In genomic region chr12:102340471-102340870, GRCm38 (mm10) we compare ENCODE assay signal across 20 mouse cellular contexts.
"Had no signal": no experiment of that assay in that cellular context is flagged by ENCODE, and none has a peak within 500 bp of the region (broad histone marks: within the 10 kb centered on the region; RNA-seq: fewer than 3 reads in every experiment).

No protein-coding gene starts in this region.

- H3K9ac ChIP-seq: liver, embryonic 14.5 days; lung, embryonic 15.5 days; midbrain, embryonic 12.5 days had no signal

- DNase-seq: kidney, adult 2 months; kidney, postnatal 25 days; layer of hippocampus, adult 9-11 months; lung, adult 18-20 months; lung, postnatal 10 days; lung, postnatal 36 days; right cerebral cortex, adult 18-20 months; right cerebral cortex, postnatal 14 days; right cerebral cortex, postnatal 4 days; thymus, adult 2 months; thymus, postnatal 14 days; thymus, postnatal 4 days had no signal

- H3K4me2 ChIP-seq: lung, embryonic 15.5 days; midbrain, embryonic 12.5 days had no signal

- H3K36me3 ChIP-seq: lung, embryonic 15.5 days; midbrain, embryonic 12.5 days had no signal

- H3K4me1 ChIP-seq: midbrain, embryonic 12.5 days had no signal

- H3K9me3 ChIP-seq: lung, embryonic 15.5 days; midbrain, embryonic 12.5 days had no signal

- ATAC-seq: intestine, postnatal 0 days; midbrain, embryonic 16.5 days had no signal

- H3K4me3 ChIP-seq: layer of hippocampus, adult 2 months; lung, embryonic 15.5 days; midbrain, embryonic 12.5 days had no signal

- H3K27ac ChIP-seq: kidney, postnatal 0 days; layer of hippocampus, adult 2 months; liver, embryonic 14.5 days; lung, embryonic 15.5 days; midbrain, embryonic 12.5 days; stomach, postnatal 0 days had no signal

- H3K27me3 ChIP-seq: lung, embryonic 15.5 days; midbrain, embryonic 12.5 days had no signal
